Mouse (Mus musculus) heart, postnatal 0 days (tissue): ENCODE measurements at regions not wholly inside any gene's neighbourhood (a gene's known extent, or its start where the extent isn't known, plus 50 kb on each side); places are given as distances from the start of the nearest gene placed in this dataset.
"Not testable (repeated sequence)": the region's sequence is repeated elsewhere in the genome, so short reads cannot be mapped to it uniquely, and the experiment has no call there.

Experiments
- ATAC-seq: fragments of 200-750 bp; cut with Nextera tagmentation; 2 replicates; pipeline ENCODE4 v1.8.0; 2017; ENCODE audit warnings: low read depth, moderate number of reproducible peaks, moderate library complexity; ENCODE audit not compliant: insufficient read depth
- DNase-seq: peaks from one replicate; pipeline ENCODE4 v3.0.0-alpha.2; 2016; ENCODE audit warnings: low spot score
- H3K27ac ChIP-seq: fragments of 300-500 bp; sonication (generic); 2 replicates; pipeline ENCODE4 v1.5.1; 2014; ENCODE audit warnings: low read depth, mild to moderate bottlenecking
- H3K27me3 ChIP-seq: fragments of 300-500 bp; sonication (generic); 2 replicates; pipeline ENCODE4 v1.6.1; 2014; ENCODE audit warnings: low read length, mixed read lengths; ENCODE audit not compliant: control insufficient read depth, insufficient read depth
- H3K36me3 ChIP-seq: fragments of 300-500 bp; sonication (generic); replicated peaks from 2 replicates; pipeline ENCODE4 v1.6.1; 2014; ENCODE audit warnings: low read length, mixed read lengths; ENCODE audit not compliant: control insufficient read depth, insufficient read depth
- H3K4me1 ChIP-seq: fragments of 300-500 bp; sonication (generic); 2 replicates; pipeline ENCODE4 v1.6.1; 2014; ENCODE audit warnings: antibody characterized with exemption; ENCODE audit not compliant: control insufficient read depth, insufficient read depth
- H3K4me2 ChIP-seq: fragments of 300-500 bp; sonication (generic); 2 replicates; pipeline ENCODE4 v1.6.1; 2014; ENCODE audit warnings: low read depth, mild to moderate bottlenecking, low read length, moderate library complexity
- H3K4me3 ChIP-seq: fragments of 300-500 bp; sonication (generic); 2 replicates; pipeline ENCODE4 v1.5.1; 2014; ENCODE audit warnings: low read depth, low read length
- H3K9ac ChIP-seq: fragments of 300-500 bp; sonication (generic); replicated peaks from 2 replicates; pipeline ENCODE4 v1.6.1; 2014; ENCODE audit warnings: low read depth, low read length, mixed read lengths
- H3K9me3 ChIP-seq: fragments of 300-500 bp; sonication (generic); replicated peaks from 2 replicates; pipeline ENCODE4 v1.6.1; 2016; ENCODE audit warnings: low read length; ENCODE audit not compliant: control insufficient read depth
- CTCF ChIP-seq: IDR thresholded peaks from 2 replicates; pipeline ENCODE4 v1.5.1; 2016; ENCODE audit warnings: antibody characterized with exemption, control low read depth, low read depth
- WGBS: fragments of 180-500 bp; shearing (Covaris S2); extraction: QIAGEN DNeasy Blood & Tissue Kit; methylation state at CpG from one replicate; pipeline ENCODE4 v1.1.7; 2014; 5-methylcytosine and 5-hydroxymethylcytosine counted together

- ATAC-seq, result not testable (repeated sequence)
Observed at GRCm38 (mm10) chrX:24169992-24170391, 211.3 kb upstream of the Gm4985 start.

GRCm38 (mm10) chrX:24161654-24162053 is 202.9 kb upstream of the Gm4985 start:
- not testable (repeated sequence) for H3K27ac ChIP-seq, H3K9ac ChIP-seq, H3K4me3 ChIP-seq, H3K4me1 ChIP-seq, H3K27me3 ChIP-seq, DNase-seq, H3K36me3 ChIP-seq, H3K4me2 ChIP-seq, H3K9me3 ChIP-seq, ATAC-seq
- 59% methylated on average over 8 of the region's 9 CpGs for WGBS

More at GRCm38 (mm10) chrX:24169992-24170391, 211.3 kb upstream of the Gm4985 start:
- not testable (repeated sequence) for H3K27ac ChIP-seq, H3K4me1 ChIP-seq, H3K27me3 ChIP-seq, H3K4me3 ChIP-seq, DNase-seq, H3K9me3 ChIP-seq, H3K9ac ChIP-seq, H3K36me3 ChIP-seq, H3K4me2 ChIP-seq
- 0 out of 2 replicates have a peak, but pooled peaks have one; percentile 9 for TF ChIP-seq CTCF
- WGBS, result 57% methylated on average over 3 of the region's 3 CpGs

GRCm38 (mm10) chrX:24153277-24153873 is 194.6 kb upstream of the Gm4985 start:
- ATAC-seq, DNase-seq, H3K9me3 ChIP-seq, H3K27me3 ChIP-seq, H3K4me2 ChIP-seq, H3K4me3 ChIP-seq, H3K36me3 ChIP-seq, H3K4me1 ChIP-seq, H3K27ac ChIP-seq, H3K9ac ChIP-seq: not testable (repeated sequence)
- WGBS, result 85% methylated on average over 19 of the region's 19 CpGs
